Mouse (Mus musculus) forebrain, embryonic 11.5 days (tissue): ENCODE measurements around the gene Cdh13. TPM values are rescaled to one million over a fixed set of nuclear protein-coding genes. Genes with fewer than 3 reads are reported as not detected.

Source experiments
- ATAC-seq: fragments of 200-750 bp; cut with Nextera tagmentation; replicated peaks from 2 replicates; pipeline ENCODE4 v1.8.0; 2017; ENCODE audit warnings: moderate TSS enrichment; ENCODE audit not compliant: low FRiP score
- DNase-seq: peaks from one replicate; pipeline ENCODE4 v3.0.0-alpha.2; 2017; ENCODE audit warnings: low spot score
- H3K27ac ChIP-seq: fragments of 300-500 bp; sonication (generic); 2 replicates; pipeline ENCODE4 v1.5.1; 2014; ENCODE audit warnings: low read depth, low read length
- H3K27me3 ChIP-seq: fragments of 300-500 bp; sonication (generic); 2 replicates; pipeline ENCODE4 v1.6.1; 2014; ENCODE audit warnings: mild to moderate bottlenecking, low read length, mixed read lengths; ENCODE audit not compliant: control insufficient read depth, insufficient read depth
- H3K36me3 ChIP-seq: fragments of 300-500 bp; sonication (generic); 2 replicates; pipeline ENCODE4 v1.6.1; 2014; ENCODE audit warnings: mild to moderate bottlenecking, low read length, moderate library complexity, mixed read lengths; ENCODE audit not compliant: control insufficient read depth, insufficient read depth
- H3K4me1 ChIP-seq: fragments of 300-500 bp; sonication (generic); replicated peaks from 2 replicates; pipeline ENCODE4 v1.6.1; 2014; ENCODE audit warnings: low read length, mixed read lengths; ENCODE audit not compliant: control insufficient read depth, insufficient read depth
- H3K4me2 ChIP-seq: fragments of 300-500 bp; sonication (generic); 2 replicates; pipeline ENCODE4 v1.6.1; 2014; ENCODE audit warnings: low read depth, mild to moderate bottlenecking, low read length, moderate library complexity, mixed read lengths; ENCODE audit not compliant: severe bottlenecking
- H3K4me3 ChIP-seq: fragments of 300-500 bp; sonication (generic); 2 replicates; pipeline ENCODE4 v1.5.1; 2014; ENCODE audit warnings: low read depth, low read length
- H3K9ac ChIP-seq: fragments of 300-500 bp; sonication (generic); 2 replicates; pipeline ENCODE4 v1.6.1; 2014; ENCODE audit warnings: low read length
- H3K9me3 ChIP-seq: fragments of 300-500 bp; sonication (generic); 2 replicates; pipeline ENCODE4 v1.6.1; 2016; ENCODE audit warnings: low read length, mixed read lengths; ENCODE audit not compliant: control insufficient read depth
- WGBS: fragments of 180-500 bp; shearing (Covaris S2); extraction: QIAGEN DNeasy Blood & Tissue Kit; methylation state at CpG from one replicate; pipeline ENCODE4 v1.1.7; 2014; 5-methylcytosine and 5-hydroxymethylcytosine counted together
- polyA plus RNA-seq: library from polyadenylated mRNA; unstranded; fragments of >200 nt; fragmentation: Nextera tagmentation; extraction: Ambion mirVana; gene quantifications from 2 replicates; pipeline ENCODE4 v1.2.1, GENCODE M21; 2014

The Cdh13 gene
- polyA plus RNA-seq, 1 experiment from 2014 or later, result 5.6 TPM

DNA sequence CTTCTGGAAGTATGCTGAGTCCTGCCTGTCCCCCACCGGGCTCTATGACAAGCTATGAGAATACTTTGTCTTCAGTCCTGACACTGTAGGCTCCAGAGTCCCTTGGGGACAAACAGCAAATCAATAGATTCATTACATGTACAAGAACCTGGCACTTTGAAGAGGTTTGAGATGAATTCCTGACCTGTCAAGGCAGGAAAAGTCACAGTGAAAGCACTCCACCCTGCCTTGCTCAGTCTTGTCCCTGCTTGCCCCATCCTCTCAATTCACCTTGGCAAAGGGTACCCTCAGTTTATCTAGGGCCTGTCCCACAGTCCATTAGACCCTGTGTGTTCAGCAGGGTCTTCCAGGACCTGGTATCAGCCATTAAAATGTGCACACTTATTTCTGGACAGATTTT is 11.0 kb upstream of the Cdh13 start:
- 90% methylated on average over 1 of the region's 1 CpGs for WGBS
- H3K4me2 ChIP-seq, result no peak overlapping the region

GRCm38 (mm10) chr8:118274243-118274642 is 9.3 kb upstream of the Cdh13 start:
- Histone ChIP-seq H3K9me3 (no peaks in the 10 kb centered on the region), H3K4me2 (no peak overlapping the region), H3K36me3 (no peaks in the 10 kb centered on the region), H3K9ac (no peak overlapping the region), H3K27me3 (no peaks in the 10 kb centered on the region), H3K4me3 (no peak overlapping the region), H3K27ac (no peak overlapping the region), H3K4me1 (no peaks in the 10 kb centered on the region)
- ATAC-seq (no peak), DNase-seq (no peak)
- WGBS, result 78% methylated on average over 9 of the region's 9 CpGs

More for the DNA sequence above, 11.0 kb upstream of the Cdh13 start:
- Histone ChIP-seq H3K27me3 (no peaks in the 10 kb centered on the region), H3K36me3 (no peaks in the 10 kb centered on the region), H3K4me1 (no peaks in the 10 kb centered on the region), H3K4me3 (no peak overlapping the region), H3K27ac (no peak overlapping the region), H3K9me3 (no peaks in the 10 kb centered on the region), H3K9ac (no peak overlapping the region)
- no peak for ATAC-seq
- no peak for DNase-seq

DNA sequence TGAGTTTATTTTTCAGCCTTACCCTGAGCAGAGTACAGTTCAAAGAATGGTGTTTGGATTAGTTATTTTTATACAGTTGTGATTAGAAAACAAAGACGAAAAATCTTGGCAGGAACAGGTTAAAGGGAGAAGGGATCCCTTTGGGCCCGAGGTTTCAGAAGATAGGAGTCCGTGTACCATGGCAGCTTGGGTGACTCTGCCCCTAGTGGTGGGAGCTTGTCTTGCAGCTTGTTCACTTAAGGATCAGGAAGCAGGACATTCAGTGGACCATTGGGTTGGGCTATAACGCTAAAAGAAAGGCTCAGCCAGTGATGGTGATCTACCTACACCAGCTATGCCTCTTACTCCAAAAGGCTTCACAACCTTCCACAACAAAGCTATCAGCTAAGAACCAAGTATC is 8.8 kb upstream of the Cdh13 start:
- no peak overlapping the region for H3K4me3 ChIP-seq
- no peak overlapping the region for H3K9ac ChIP-seq
- H3K36me3 ChIP-seq, result no peaks in the 10 kb centered on the region
- no peaks in the 10 kb centered on the region for H3K9me3 ChIP-seq
- no peak overlapping the region for H3K27ac ChIP-seq
- no peaks in the 10 kb centered on the region for H3K27me3 ChIP-seq
- ATAC-seq (peak; percentile 65; the same call in 1 of the 2 replicates), DNase-seq (peak; percentile 87)
- H3K4me1 ChIP-seq, result no peaks in the 10 kb centered on the region
- WGBS, result 18% methylated on average over 4 of the region's 4 CpGs
- no peak overlapping the region for H3K4me2 ChIP-seq

GRCm38 (mm10) chr8:118284112-118285029 is 838 bp downstream of the Cdh13 start:
- Histone ChIP-seq H3K4me2 (peak overlapping the region; percentile 94), H3K36me3 (no peaks in the 10 kb centered on the region), H3K4me1 (peaks cover 5% of the 10 kb centered on the region; the same call in 1 of the 2 replicates), H3K27ac (0 out of 2 replicates have a peak overlapping the region, but pooled peaks have one; percentile 15), H3K9me3 (no peaks in the 10 kb centered on the region), H3K27me3 (peaks cover 7% of the 10 kb centered on the region), H3K4me3 (peak overlapping the region; percentile 44), H3K9ac (peak overlapping the region; percentile 77)
- DNase-seq (peak; percentile 77), ATAC-seq (peak; percentile 78)
- WGBS, result 1% methylated on average over 45 of the region's 46 CpGs

GRCm38 (mm10) chr8:118285596-118286281 is 2.2 kb downstream of the Cdh13 start:
- no peak for ATAC-seq
- Histone ChIP-seq H3K4me1 (peaks cover 5% of the 10 kb centered on the region; the same call in 1 of the 2 replicates), H3K9me3 (no peaks in the 10 kb centered on the region), H3K27me3 (peaks cover 7% of the 10 kb centered on the region), H3K27ac (no peak overlapping the region), H3K4me3 (no peak overlapping the region), H3K36me3 (no peaks in the 10 kb centered on the region), H3K9ac (no peak overlapping the region), H3K4me2 (no peak overlapping the region)
- DNase-seq, result no peak
- 24% methylated on average over 10 of the region's 10 CpGs for WGBS

- 41% methylated on average over 10 of the region's 10 CpGs for WGBS
- Histone ChIP-seq H3K36me3 (no peaks in the 10 kb centered on the region), H3K27me3 (peaks cover 7% of the 10 kb centered on the region), H3K27ac (no peak overlapping the region), H3K4me1 (peaks cover 5% of the 10 kb centered on the region; the same call in 1 of the 2 replicates), H3K4me3 (no peak overlapping the region), H3K9me3 (no peaks in the 10 kb centered on the region), H3K9ac (no peak overlapping the region), H3K4me2 (no peak overlapping the region)
- DNase-seq (no peak), ATAC-seq (no peak)
Observed at GRCm38 (mm10) chr8:118286282-118287180, 3.0 kb downstream of the Cdh13 start.

DNA sequence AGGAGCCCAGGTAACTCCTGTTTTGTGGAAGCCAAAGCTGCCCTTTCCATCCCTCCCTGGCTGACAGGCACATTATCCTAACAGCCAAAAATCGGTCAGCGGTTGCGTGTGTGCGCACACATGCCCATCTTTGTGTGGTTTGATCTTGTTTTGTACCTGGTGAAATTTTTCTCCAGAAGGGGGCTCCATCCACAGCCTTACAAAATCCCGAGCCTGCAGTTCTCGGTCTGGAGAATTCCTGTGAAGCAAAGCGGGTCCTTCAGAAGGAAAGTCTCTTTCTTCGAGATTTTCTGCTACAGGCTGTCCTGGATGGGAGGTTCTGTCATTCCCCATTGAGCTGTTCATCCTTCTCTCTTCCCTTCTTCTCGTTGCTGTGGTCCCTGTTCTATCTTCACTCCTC is 4.0 kb downstream of the Cdh13 start:
- peaks cover 5% of the 10 kb centered on the region; the same call in 1 of the 2 replicates for H3K4me1 ChIP-seq
- peaks cover 7% of the 10 kb centered on the region for H3K27me3 ChIP-seq
- no peaks in the 10 kb centered on the region for H3K36me3 ChIP-seq
- DNase-seq, result no peak
- no peaks in the 10 kb centered on the region for H3K9me3 ChIP-seq
- H3K4me3 ChIP-seq, result no peak overlapping the region
- no peak overlapping the region for H3K4me2 ChIP-seq
- no peak overlapping the region for H3K9ac ChIP-seq
- ATAC-seq, result no peak
- WGBS, result 52% methylated on average over 9 of the region's 9 CpGs
- no peak overlapping the region for H3K27ac ChIP-seq
